Mouse (Mus musculus): ENCODE results near the gene 0610010K14Rik. TPM values are rescaled to one million over a fixed set of nuclear protein-coding genes. Genes with fewer than 3 reads are reported as not detected.
A peak's percentile ranks its signal among the peaks of the same experiment; 100 is the strongest.

The 0610010K14Rik gene
- 64.9 and 75.9 TPM in 2 replicates for total RNA-seq (2014; fragmentation: Nextera tagmentation)
- total RNA-seq (2017): 18.5 and 20.2 TPM in 2 replicates
- polyA plus RNA-seq (2012): 83.3 and 100 TPM in 2 replicates

DNA sequence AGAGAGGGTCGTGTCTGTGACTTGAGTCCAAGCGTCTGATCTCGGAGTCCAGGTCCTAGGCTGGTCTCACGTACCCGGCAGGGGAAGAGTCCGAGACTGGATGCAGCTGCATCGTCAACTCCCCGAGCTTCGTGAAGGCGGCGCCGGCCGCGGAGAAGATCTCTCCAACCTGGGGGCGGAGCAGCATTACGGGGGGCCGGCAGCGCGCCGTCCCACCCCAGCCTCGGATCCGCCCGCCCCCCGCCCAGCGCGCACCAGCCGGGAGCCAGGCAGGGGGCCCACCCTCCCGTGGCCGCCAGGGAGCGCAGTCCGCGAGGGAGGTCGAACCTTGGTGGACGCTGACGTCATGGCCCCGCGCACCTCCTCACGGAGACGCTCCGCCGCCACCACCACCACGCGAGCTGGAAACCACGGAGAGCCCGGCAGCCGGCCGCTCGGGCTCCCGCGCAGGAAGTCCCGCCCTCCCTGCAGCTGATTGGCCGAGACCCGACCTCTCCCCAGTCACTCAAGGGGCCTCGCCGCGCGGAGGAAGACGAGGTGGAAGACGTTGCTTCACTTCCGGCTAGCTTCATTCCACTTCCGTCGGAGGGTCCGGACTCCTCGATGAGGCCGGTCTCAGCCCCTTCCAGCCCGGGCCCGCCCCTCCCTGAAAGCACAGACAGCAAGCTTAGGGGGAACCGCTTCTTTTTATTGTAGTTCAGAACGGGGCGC lies at the start of gene 0610010K14Rik:
Gene 0610010K14Rik (minus strand): TSS at position 458 of the 711 bp plus-strand sequence.
- no peak for TF ChIP-seq CTCF (IDR thresholded peaks at IDR 0.05; ENCODE audit: low read depth, low read length)
- TF ChIP-seq TAL1 (conservative IDR thresholded peaks at IDR 0.05; ENCODE audit: low read depth, low read length): no peak
- TF ChIP-seq POLR2AphosphoS5 (IDR thresholded peaks at IDR 0.05; ENCODE audit: insufficient replicate concordance, low read depth, low read length): no peak
- TF ChIP-seq GATA1 (IDR thresholded peaks at IDR 0.05; ENCODE audit: borderline replicate concordance, low read length): no peak
- TF ChIP-seq GATA2 (IDR thresholded peaks at IDR 0.05; ENCODE audit: borderline replicate concordance, low read depth, low read length): no peak
- H3K27me3 ChIP-seq (ENCODE audit: insufficient read depth, low read length): peaks cover 3% of the 10 kb centered on the region; the same call in 1 of the 2 replicates
- peak within 1 kb of the TSS; percentile 90 for H3K4me3 ChIP-seq (ENCODE audit: low read depth, low read length)
- H3K36me3 ChIP-seq (replicated peaks): peaks cover 34% of the 10 kb centered on the region
- no peaks in the 10 kb centered on the region for H3K9me3 ChIP-seq (replicated peaks)
- peaks cover 71% of the 10 kb centered on the region for H3K4me1 ChIP-seq (ENCODE audit: insufficient read depth, low read depth, low read length)
- DNase-seq (ENCODE audit: low spot score) (peak; percentile 99), ATAC-seq (ENCODE audit: extremely low read depth, insufficient number of reproducible peaks, low FRiP score, poor library complexity, severe bottlenecking) (peak; percentile 82)

GRCm38 (mm10) chr11:70285686-70286085 lies 48.0 kb upstream of the 0610010K14Rik start:
- peaks cover 21% of the 10 kb centered on the region for H3K27me3 ChIP-seq (ENCODE audit: insufficient read depth, low read length)
- H3K4me1 ChIP-seq (ENCODE audit: insufficient read depth, low read depth, low read length): no peaks in the 10 kb centered on the region
- no peak for TF ChIP-seq POLR2AphosphoS5 (IDR thresholded peaks at IDR 0.05; ENCODE audit: insufficient replicate concordance, low read depth, low read length)
- TF ChIP-seq GATA1 (IDR thresholded peaks at IDR 0.05; ENCODE audit: borderline replicate concordance, low read length): no peak
- TF ChIP-seq GATA2 (IDR thresholded peaks at IDR 0.05; ENCODE audit: borderline replicate concordance, low read depth, low read length): no peak
- no peak for TF ChIP-seq TAL1 (conservative IDR thresholded peaks at IDR 0.05; ENCODE audit: low read depth, low read length)
- no peak for TF ChIP-seq CTCF (IDR thresholded peaks at IDR 0.05; ENCODE audit: low read depth, low read length)
- H3K36me3 ChIP-seq (replicated peaks): no peaks in the 10 kb centered on the region
- no peaks in the 10 kb centered on the region for H3K9me3 ChIP-seq (replicated peaks)
- no peak overlapping the region for H3K4me3 ChIP-seq (ENCODE audit: low read depth, low read length)
- no peak for ATAC-seq (ENCODE audit: extremely low read depth, insufficient number of reproducible peaks, low FRiP score, poor library complexity, severe bottlenecking)
- DNase-seq (ENCODE audit: low spot score): no peak

DNA sequence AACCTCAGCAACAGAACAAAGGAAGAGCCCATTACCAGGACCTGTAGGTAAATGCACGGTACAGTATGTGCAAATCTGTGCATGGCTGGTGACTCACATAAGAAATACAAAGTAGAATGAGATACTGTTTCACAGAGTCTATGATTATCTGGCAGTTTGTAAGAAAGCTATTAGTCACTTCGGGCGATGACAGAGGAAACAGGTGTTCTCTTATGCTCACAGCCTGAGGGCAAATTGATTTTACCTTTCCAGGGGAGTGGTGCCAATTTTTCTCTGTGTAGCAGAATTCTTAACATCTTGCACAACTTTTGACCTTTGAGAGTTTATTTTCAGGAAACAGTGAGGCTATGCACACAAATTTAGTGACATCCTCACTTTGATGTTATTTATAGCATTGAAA lies 47.0 kb upstream of the 0610010K14Rik start:
- no peaks in the 10 kb centered on the region for H3K4me1 ChIP-seq (ENCODE audit: insufficient read depth, low read depth, low read length)
- H3K4me3 ChIP-seq (ENCODE audit: low read depth, low read length): no peak overlapping the region
- no peak for DNase-seq (ENCODE audit: low spot score)
- no peaks in the 10 kb centered on the region for H3K9me3 ChIP-seq (replicated peaks)
- peaks cover 21% of the 10 kb centered on the region for H3K27me3 ChIP-seq (ENCODE audit: insufficient read depth, low read length)
- no peaks in the 10 kb centered on the region for H3K36me3 ChIP-seq (replicated peaks)
- TF ChIP-seq CTCF (IDR thresholded peaks at IDR 0.05; ENCODE audit: low read depth, low read length) (no peak), GATA2 (IDR thresholded peaks at IDR 0.05; ENCODE audit: borderline replicate concordance, low read depth, low read length) (no peak), POLR2AphosphoS5 (IDR thresholded peaks at IDR 0.05; ENCODE audit: insufficient replicate concordance, low read depth, low read length) (no peak), TAL1 (conservative IDR thresholded peaks at IDR 0.05; ENCODE audit: low read depth, low read length) (no peak), GATA1 (IDR thresholded peaks at IDR 0.05; ENCODE audit: borderline replicate concordance, low read length) (no peak)
- no peak for ATAC-seq (ENCODE audit: extremely low read depth, insufficient number of reproducible peaks, low FRiP score, poor library complexity, severe bottlenecking)

GRCm38 (mm10) chr11:70283666-70284065 lies 46.0 kb upstream of the 0610010K14Rik start:
- Histone ChIP-seq H3K4me1 (ENCODE audit: insufficient read depth, low read depth, low read length) (no peaks in the 10 kb centered on the region), H3K9me3 (replicated peaks) (no peaks in the 10 kb centered on the region), H3K27me3 (ENCODE audit: insufficient read depth, low read length) (peaks cover 18% of the 10 kb centered on the region), H3K4me3 (ENCODE audit: low read depth, low read length) (no peak overlapping the region), H3K36me3 (replicated peaks) (no peaks in the 10 kb centered on the region)
- ATAC-seq (ENCODE audit: extremely low read depth, insufficient number of reproducible peaks, low FRiP score, poor library complexity, severe bottlenecking) (no peak), DNase-seq (ENCODE audit: low spot score) (no peak)
- no peak for TF ChIP-seq GATA2 (IDR thresholded peaks at IDR 0.05; ENCODE audit: borderline replicate concordance, low read depth, low read length)
- TF ChIP-seq CTCF (IDR thresholded peaks at IDR 0.05; ENCODE audit: low read depth, low read length): no peak
- no peak for TF ChIP-seq GATA1 (IDR thresholded peaks at IDR 0.05; ENCODE audit: borderline replicate concordance, low read length)

- Histone ChIP-seq H3K27me3 (ENCODE audit: insufficient read depth, low read length) (peaks cover 20% of the 10 kb centered on the region), H3K36me3 (replicated peaks) (no peaks in the 10 kb centered on the region), H3K4me3 (ENCODE audit: low read depth, low read length) (no peak overlapping the region), H3K4me1 (ENCODE audit: insufficient read depth, low read depth, low read length) (no peaks in the 10 kb centered on the region), H3K9me3 (replicated peaks) (no peaks in the 10 kb centered on the region)
- TF ChIP-seq CTCF (IDR thresholded peaks at IDR 0.05; ENCODE audit: low read depth, low read length) (no peak), TAL1 (conservative IDR thresholded peaks at IDR 0.05; ENCODE audit: low read depth, low read length) (no peak), GATA2 (IDR thresholded peaks at IDR 0.05; ENCODE audit: borderline replicate concordance, low read depth, low read length) (no peak)
- no peak for ATAC-seq (ENCODE audit: extremely low read depth, insufficient number of reproducible peaks, low FRiP score, poor library complexity, severe bottlenecking)
- DNase-seq (ENCODE audit: low spot score): no peak
These were observed 42.7 kb upstream of the 0610010K14Rik start for GRCm38 (mm10) chr11:70280441-70280840.

- Histone ChIP-seq H3K4me1 (ENCODE audit: insufficient read depth, low read depth, low read length) (no peaks in the 10 kb centered on the region), H3K9me3 (replicated peaks) (no peaks in the 10 kb centered on the region), H3K27me3 (ENCODE audit: insufficient read depth, low read length) (peaks cover 19% of the 10 kb centered on the region), H3K4me3 (ENCODE audit: low read depth, low read length) (no peak overlapping the region), H3K36me3 (replicated peaks) (no peaks in the 10 kb centered on the region)
- TF ChIP-seq POLR2AphosphoS5 (IDR thresholded peaks at IDR 0.05; ENCODE audit: insufficient replicate concordance, low read depth, low read length): no peak
- TF ChIP-seq CTCF (IDR thresholded peaks at IDR 0.05; ENCODE audit: low read depth, low read length): no peak
- DNase-seq (ENCODE audit: low spot score) (no peak), ATAC-seq (ENCODE audit: extremely low read depth, insufficient number of reproducible peaks, low FRiP score, poor library complexity, severe bottlenecking) (no peak)
These were observed 41.2 kb upstream of the 0610010K14Rik start for GRCm38 (mm10) chr11:70278961-70279360.
